Mouse (Mus musculus): ENCODE measurements around the gene Zcchc7. TPM values are rescaled to one million over a fixed set of nuclear protein-coding genes. Genes with fewer than 3 reads are reported as not detected.

Gene Zcchc7
- polyA plus RNA-seq, 1 experiment from 2014 or later, result 40.1 TPM

GRCm38 (mm10) chr4:44981280-44981973 is 225.8 kb downstream of the Zcchc7 start, which contains the start of gene Grhpr:
Gene Grhpr, plus strand, starts transcription at chr4:44981395.
- peak within 1 kb of the TSS; percentile 67 for H3K4me3 ChIP-seq (replicated peaks; ENCODE audit: low read depth, low read length)
- ATAC-seq (replicated peaks; ENCODE audit: low FRiP score, low read depth) (peak; percentile 90), DNase-seq (ENCODE audit: low spot score) (peak; percentile 87)
- H3K27me3 ChIP-seq (ENCODE audit: insufficient read depth, low read length), result no peaks in the 10 kb centered on the region
- H3K36me3 ChIP-seq (ENCODE audit: insufficient read depth, low read length), result 0 out of 2 replicates have a peak, but pooled peaks cover 8% of the 10 kb centered on the region
- peak within 1 kb of the TSS; percentile 97 for H3K4me2 ChIP-seq (ENCODE audit: low read length)
- peaks cover 33% of the 10 kb centered on the region for H3K4me1 ChIP-seq (replicated peaks; ENCODE audit: insufficient read depth, low read length)
- H3K27ac ChIP-seq, result peak within 1 kb of the TSS; percentile 93
- TF ChIP-seq CTCF (IDR thresholded peaks at IDR 0.05; ENCODE audit: low read depth), result peak; percentile 47
- no peaks in the 10 kb centered on the region for H3K9me3 ChIP-seq (replicated peaks; ENCODE audit: low read length)
- WGBS, result under 1% methylated on average over 40 of the region's 40 CpGs
- peak within 1 kb of the TSS; percentile 83 for H3K9ac ChIP-seq (ENCODE audit: low read depth, low read length)

Small RNAs within 50 kb of the gene (microRNA-seq; reads per million reads assigned to microRNA genes)
- gene Gm22639, result not detected

Other genes starting within 250 kb of the Zcchc7 start
- not detected in 2 replicates for gene Pax5, start 45.4 kb upstream of the Zcchc7 start, polyA plus RNA-seq (2015; fragmentation: Nextera tagmentation; extraction: Ambion mirVana)
- gene Grhpr, start 225.5 kb downstream of the Zcchc7 start, polyA plus RNA-seq (2015; fragmentation: Nextera tagmentation; extraction: Ambion mirVana), result 131 and 148 TPM in 2 replicates